Mouse (Mus musculus): ENCODE measurements around the gene 6430548M08Rik. TPM values are rescaled to one million over a fixed set of nuclear protein-coding genes. Genes with fewer than 3 reads are reported as not detected.

6430548M08Rik gene
- polyA plus RNA-seq, 1 experiment from 2014 or later: 2.8 TPM

GRCm38 (mm10) chr8:120188510-120188909 is 74.6 kb downstream of the 6430548M08Rik start:
- no peak overlapping the region for H3K4me2 ChIP-seq (ENCODE audit: low read depth, low read length)
- no peaks in the 10 kb centered on the region for H3K9me3 ChIP-seq (replicated peaks; ENCODE audit: control insufficient read depth, low read length)
- ATAC-seq (replicated peaks; ENCODE audit: insufficient number of reproducible peaks, low FRiP score, low TSS enrichment, low read depth) (no peak), DNase-seq (ENCODE audit: low spot score) (no peak)
- H3K27ac ChIP-seq (replicated peaks; ENCODE audit: low read depth, low read length): no peak overlapping the region
- H3K36me3 ChIP-seq (replicated peaks; ENCODE audit: control insufficient read depth, insufficient read depth, low read depth, low read length): no peaks in the 10 kb centered on the region
- no peaks in the 10 kb centered on the region for H3K27me3 ChIP-seq (ENCODE audit: control insufficient read depth, insufficient read depth, low read length)
- H3K4me1 ChIP-seq (ENCODE audit: control insufficient read depth, insufficient read depth, low read length): peaks cover 21% of the 10 kb centered on the region
- 90% methylated on average over 6 of the region's 6 CpGs for WGBS
- no peak overlapping the region for H3K4me3 ChIP-seq (ENCODE audit: low read depth, low read length)
- H3K9ac ChIP-seq (replicated peaks; ENCODE audit: low read length): no peak overlapping the region

GRCm38 (mm10) chr8:120189440-120189839 is 75.5 kb downstream of the 6430548M08Rik start:
- H3K27ac ChIP-seq (replicated peaks; ENCODE audit: low read depth, low read length): no peak overlapping the region
- no peak overlapping the region for H3K4me2 ChIP-seq (ENCODE audit: low read depth, low read length)
- 82% methylated on average over 6 of the region's 6 CpGs for WGBS
- ATAC-seq (replicated peaks; ENCODE audit: insufficient number of reproducible peaks, low FRiP score, low TSS enrichment, low read depth): no peak
- DNase-seq (ENCODE audit: low spot score): no peak
- H3K36me3 ChIP-seq (replicated peaks; ENCODE audit: control insufficient read depth, insufficient read depth, low read depth, low read length): no peaks in the 10 kb centered on the region
- no peaks in the 10 kb centered on the region for H3K9me3 ChIP-seq (replicated peaks; ENCODE audit: control insufficient read depth, low read length)
- peaks cover 16% of the 10 kb centered on the region for H3K4me1 ChIP-seq (ENCODE audit: control insufficient read depth, insufficient read depth, low read length)
- no peak overlapping the region for H3K4me3 ChIP-seq (ENCODE audit: low read depth, low read length)
- H3K27me3 ChIP-seq (ENCODE audit: control insufficient read depth, insufficient read depth, low read length): no peaks in the 10 kb centered on the region
- no peak overlapping the region for H3K9ac ChIP-seq (replicated peaks; ENCODE audit: low read length)

GRCm38 (mm10) chr8:120190107-120190809 is 76.3 kb downstream of the 6430548M08Rik start:
- H3K27me3 ChIP-seq (ENCODE audit: control insufficient read depth, insufficient read depth, low read length): no peaks in the 10 kb centered on the region
- H3K9me3 ChIP-seq (replicated peaks; ENCODE audit: control insufficient read depth, low read length): no peaks in the 10 kb centered on the region
- ATAC-seq (replicated peaks; ENCODE audit: insufficient number of reproducible peaks, low FRiP score, low TSS enrichment, low read depth) (0 out of 2 replicates have a peak, but pooled peaks have one; percentile 5), DNase-seq (ENCODE audit: low spot score) (no peak)
- H3K4me3 ChIP-seq (ENCODE audit: low read depth, low read length): no peak overlapping the region
- no peak overlapping the region for H3K4me2 ChIP-seq (ENCODE audit: low read depth, low read length)
- H3K9ac ChIP-seq (replicated peaks; ENCODE audit: low read length): no peak overlapping the region
- no peaks in the 10 kb centered on the region for H3K36me3 ChIP-seq (replicated peaks; ENCODE audit: control insufficient read depth, insufficient read depth, low read depth, low read length)
- 81% methylated on average over 17 of the region's 17 CpGs for WGBS
- H3K4me1 ChIP-seq (ENCODE audit: control insufficient read depth, insufficient read depth, low read length): peaks cover 10% of the 10 kb centered on the region
- no peak overlapping the region for H3K27ac ChIP-seq (replicated peaks; ENCODE audit: low read depth, low read length)

- no peaks in the 10 kb centered on the region for H3K27me3 ChIP-seq (ENCODE audit: control insufficient read depth, insufficient read depth, low read length)
- H3K9me3 ChIP-seq (replicated peaks; ENCODE audit: control insufficient read depth, low read length): no peaks in the 10 kb centered on the region
- DNase-seq (ENCODE audit: low spot score) (peak; percentile 73), ATAC-seq (replicated peaks; ENCODE audit: insufficient number of reproducible peaks, low FRiP score, low TSS enrichment, low read depth) (peak; percentile 71)
- H3K36me3 ChIP-seq (replicated peaks; ENCODE audit: control insufficient read depth, insufficient read depth, low read depth, low read length): no peaks in the 10 kb centered on the region
- H3K4me2 ChIP-seq (ENCODE audit: low read depth, low read length): peak overlapping the region; percentile 27
- H3K4me3 ChIP-seq (ENCODE audit: low read depth, low read length): peak overlapping the region; percentile 5; the same call in 1 of the 2 replicates
- H3K4me1 ChIP-seq (ENCODE audit: control insufficient read depth, insufficient read depth, low read length): peaks cover 5% of the 10 kb centered on the region
- WGBS: 47% methylated on average over 13 of the region's 20 CpGs
- peak overlapping the region; percentile 18; the same call in 1 of the 2 replicates for H3K9ac ChIP-seq (replicated peaks; ENCODE audit: low read length)
- peak overlapping the region; percentile 59 for H3K27ac ChIP-seq (replicated peaks; ENCODE audit: low read depth, low read length)
Measured at GRCm38 (mm10) chr8:120190810-120191413, 77.0 kb downstream of the 6430548M08Rik start.

- H3K4me2 ChIP-seq (ENCODE audit: low read depth, low read length): no peak overlapping the region
- H3K4me3 ChIP-seq (ENCODE audit: low read depth, low read length): no peak overlapping the region
- H3K4me1 ChIP-seq (ENCODE audit: control insufficient read depth, insufficient read depth, low read length): peaks cover 3% of the 10 kb centered on the region
- no peak overlapping the region for H3K9ac ChIP-seq (replicated peaks; ENCODE audit: low read length)
- H3K9me3 ChIP-seq (replicated peaks; ENCODE audit: control insufficient read depth, low read length): no peaks in the 10 kb centered on the region
- H3K27ac ChIP-seq (replicated peaks; ENCODE audit: low read depth, low read length): peak overlapping the region; percentile 59; the same call in 1 of the 2 replicates
- DNase-seq (ENCODE audit: low spot score) (no peak), ATAC-seq (replicated peaks; ENCODE audit: insufficient number of reproducible peaks, low FRiP score, low TSS enrichment, low read depth) (no peak)
- WGBS: 82% methylated on average over 5 of the region's 5 CpGs
- H3K27me3 ChIP-seq (ENCODE audit: control insufficient read depth, insufficient read depth, low read length): no peaks in the 10 kb centered on the region
- no peaks in the 10 kb centered on the region for H3K36me3 ChIP-seq (replicated peaks; ENCODE audit: control insufficient read depth, insufficient read depth, low read depth, low read length)
Measured at GRCm38 (mm10) chr8:120191633-120192032, 77.7 kb downstream of the 6430548M08Rik start.

- ATAC-seq (replicated peaks; ENCODE audit: insufficient number of reproducible peaks, low FRiP score, low TSS enrichment, low read depth) (no peak), DNase-seq (ENCODE audit: low spot score) (no peak)
- H3K9me3 ChIP-seq (replicated peaks; ENCODE audit: control insufficient read depth, low read length): no peaks in the 10 kb centered on the region
- no peak overlapping the region for H3K9ac ChIP-seq (replicated peaks; ENCODE audit: low read length)
- 100% methylated on average over 5 of the region's 5 CpGs for WGBS
- no peak overlapping the region for H3K27ac ChIP-seq (replicated peaks; ENCODE audit: low read depth, low read length)
- H3K36me3 ChIP-seq (replicated peaks; ENCODE audit: control insufficient read depth, insufficient read depth, low read depth, low read length): no peaks in the 10 kb centered on the region
- peaks cover 3% of the 10 kb centered on the region; the same call in 1 of the 2 replicates for H3K4me1 ChIP-seq (ENCODE audit: control insufficient read depth, insufficient read depth, low read length)
- H3K27me3 ChIP-seq (ENCODE audit: control insufficient read depth, insufficient read depth, low read length): no peaks in the 10 kb centered on the region
- no peak overlapping the region for H3K4me2 ChIP-seq (ENCODE audit: low read depth, low read length)
- no peak overlapping the region for H3K4me3 ChIP-seq (ENCODE audit: low read depth, low read length)
Measured at GRCm38 (mm10) chr8:120192118-120192517, 78.2 kb downstream of the 6430548M08Rik start.

- DNase-seq (ENCODE audit: low spot score) (no peak), ATAC-seq (replicated peaks; ENCODE audit: insufficient number of reproducible peaks, low FRiP score, low TSS enrichment, low read depth) (no peak)
- Histone ChIP-seq H3K36me3 (replicated peaks; ENCODE audit: control insufficient read depth, insufficient read depth, low read depth, low read length) (no peaks in the 10 kb centered on the region), H3K4me1 (ENCODE audit: control insufficient read depth, insufficient read depth, low read length) (no peaks in the 10 kb centered on the region), H3K9ac (replicated peaks; ENCODE audit: low read length) (no peak overlapping the region), H3K27ac (replicated peaks; ENCODE audit: low read depth, low read length) (no peak overlapping the region), H3K4me3 (ENCODE audit: low read depth, low read length) (no peak overlapping the region), H3K9me3 (replicated peaks; ENCODE audit: control insufficient read depth, low read length) (no peaks in the 10 kb centered on the region), H3K27me3 (ENCODE audit: control insufficient read depth, insufficient read depth, low read length) (no peaks in the 10 kb centered on the region), H3K4me2 (ENCODE audit: low read depth, low read length) (no peak overlapping the region)
- WGBS: 88% methylated on average over 6 of the region's 6 CpGs
Measured at GRCm38 (mm10) chr8:120201351-120201750, 87.4 kb downstream of the 6430548M08Rik start.

- WGBS: 61% methylated on average over 3 of the region's 3 CpGs
- no peak overlapping the region for H3K4me2 ChIP-seq (ENCODE audit: low read depth, low read length)
- H3K9me3 ChIP-seq (replicated peaks; ENCODE audit: control insufficient read depth, low read length): no peaks in the 10 kb centered on the region
- no peaks in the 10 kb centered on the region for H3K27me3 ChIP-seq (ENCODE audit: control insufficient read depth, insufficient read depth, low read length)
- no peak overlapping the region for H3K4me3 ChIP-seq (ENCODE audit: low read depth, low read length)
- H3K4me1 ChIP-seq (ENCODE audit: control insufficient read depth, insufficient read depth, low read length): no peaks in the 10 kb centered on the region
- no peaks in the 10 kb centered on the region for H3K36me3 ChIP-seq (replicated peaks; ENCODE audit: control insufficient read depth, insufficient read depth, low read depth, low read length)
- no peak overlapping the region for H3K9ac ChIP-seq (replicated peaks; ENCODE audit: low read length)
- no peak overlapping the region for H3K27ac ChIP-seq (replicated peaks; ENCODE audit: low read depth, low read length)
- no peak for ATAC-seq (replicated peaks; ENCODE audit: insufficient number of reproducible peaks, low FRiP score, low TSS enrichment, low read depth)
- DNase-seq (ENCODE audit: low spot score): no peak
Measured at GRCm38 (mm10) chr8:120202546-120202945, 88.6 kb downstream of the 6430548M08Rik start.

Measured in embryonic facial prominence, embryonic 11.5 days (tissue).